Mouse (Mus musculus): ENCODE results near the gene Bcat2. TPM values are rescaled to one million over a fixed set of nuclear protein-coding genes. Genes with fewer than 3 reads are reported as not detected.

Bcat2 gene
- polyA plus RNA-seq, 1 experiment from 2014 or later: 18.9 TPM

GRCm38 (mm10) chr7:45568601-45569473 is 1.1 kb upstream of the Bcat2 start:
- Histone ChIP-seq H3K9ac (peak overlapping the region; percentile 32), H3K4me1 (peaks cover 30% of the 10 kb centered on the region), H3K9me3 (replicated peaks) (no peaks in the 10 kb centered on the region), H3K36me3 (ENCODE audit: poor library complexity, severe bottlenecking) (no peaks in the 10 kb centered on the region), H3K4me3 (peak overlapping the region; percentile 48), H3K4me2 (peak overlapping the region; percentile 81), H3K27me3 (0 out of 2 replicates have a peak, but pooled peaks cover 3% of the 10 kb centered on the region), H3K27ac (peak overlapping the region; percentile 51; the same call in 1 of the 2 replicates)
- ATAC-seq: no peak
- WGBS: 78% methylated on average over 10 of the region's 10 CpGs

GRCm38 (mm10) chr7:45571966-45572365 is 2.0 kb downstream of the Bcat2 start:
- no peak overlapping the region for H3K9ac ChIP-seq
- H3K27me3 ChIP-seq: no peaks in the 10 kb centered on the region
- ATAC-seq: no peak
- peak overlapping the region; percentile 77; the same call in 1 of the 2 replicates for H3K4me2 ChIP-seq
- 59% methylated on average over 1 of the region's 1 CpGs for WGBS
- no peak overlapping the region for H3K4me3 ChIP-seq
- peaks cover 30% of the 10 kb centered on the region for H3K4me1 ChIP-seq
- peaks cover 14% of the 10 kb centered on the region for H3K36me3 ChIP-seq (ENCODE audit: poor library complexity, severe bottlenecking)
- no peaks in the 10 kb centered on the region for H3K9me3 ChIP-seq (replicated peaks)
- H3K27ac ChIP-seq: no peak overlapping the region

GRCm38 (mm10) chr7:45573954-45574353 is 4.0 kb downstream of the Bcat2 start:
- Histone ChIP-seq H3K4me3 (no peak overlapping the region), H3K27me3 (no peaks in the 10 kb centered on the region), H3K9me3 (replicated peaks) (no peaks in the 10 kb centered on the region), H3K36me3 (ENCODE audit: poor library complexity, severe bottlenecking) (peaks cover 26% of the 10 kb centered on the region), H3K4me2 (no peak overlapping the region), H3K27ac (no peak overlapping the region), H3K4me1 (peaks cover 23% of the 10 kb centered on the region), H3K9ac (no peak overlapping the region)
- WGBS: 87% methylated on average over 8 of the region's 8 CpGs
- ATAC-seq: no peak

GRCm38 (mm10) chr7:45574472-45575379 is 4.8 kb downstream of the Bcat2 start:
- Histone ChIP-seq H3K4me2 (no peak overlapping the region), H3K9me3 (replicated peaks) (no peaks in the 10 kb centered on the region), H3K36me3 (ENCODE audit: poor library complexity, severe bottlenecking) (peaks cover 26% of the 10 kb centered on the region), H3K9ac (no peak overlapping the region), H3K4me1 (peaks cover 22% of the 10 kb centered on the region), H3K27me3 (no peaks in the 10 kb centered on the region), H3K27ac (no peak overlapping the region), H3K4me3 (no peak overlapping the region)
- 86% methylated on average over 15 of the region's 15 CpGs for WGBS
- no peak for ATAC-seq

GRCm38 (mm10) chr7:45585923-45586322 is 16.0 kb downstream of the Bcat2 start:
- WGBS: 90% methylated on average over 6 of the region's 6 CpGs
- ATAC-seq: no peak
- peaks cover 6% of the 10 kb centered on the region; the same call in 1 of the 2 replicates for H3K4me1 ChIP-seq

GRCm38 (mm10) chr7:45587631-45588592 is 18.0 kb downstream of the Bcat2 start:
- ATAC-seq: no peak
- WGBS: 94% methylated on average over 23 of the region's 23 CpGs
- no peak overlapping the region for H3K4me2 ChIP-seq
- no peaks in the 10 kb centered on the region for H3K27me3 ChIP-seq
- peaks cover 6% of the 10 kb centered on the region; the same call in 1 of the 2 replicates for H3K4me1 ChIP-seq
- no peak overlapping the region for H3K27ac ChIP-seq
- no peaks in the 10 kb centered on the region for H3K9me3 ChIP-seq (replicated peaks)
- peaks cover 35% of the 10 kb centered on the region for H3K36me3 ChIP-seq (ENCODE audit: poor library complexity, severe bottlenecking)
- no peak overlapping the region for H3K4me3 ChIP-seq
- H3K9ac ChIP-seq: no peak overlapping the region

More at GRCm38 (mm10) chr7:45585923-45586322, 16.0 kb downstream of the Bcat2 start:
- H3K9me3 ChIP-seq (replicated peaks): no peaks in the 10 kb centered on the region
- H3K27ac ChIP-seq: no peak overlapping the region
- no peak overlapping the region for H3K4me2 ChIP-seq
- no peaks in the 10 kb centered on the region for H3K27me3 ChIP-seq
- H3K36me3 ChIP-seq (ENCODE audit: poor library complexity, severe bottlenecking): peaks cover 35% of the 10 kb centered on the region
- H3K9ac ChIP-seq: no peak overlapping the region
- no peak overlapping the region for H3K4me3 ChIP-seq

- H3K4me1 ChIP-seq: peaks cover 6% of the 10 kb centered on the region; the same call in 1 of the 2 replicates
- no peaks in the 10 kb centered on the region for H3K27me3 ChIP-seq
- WGBS: 5% methylated on average over 19 of the region's 19 CpGs
- H3K36me3 ChIP-seq (ENCODE audit: poor library complexity, severe bottlenecking): peaks cover 35% of the 10 kb centered on the region
- peak overlapping the region; percentile 11; the same call in 1 of the 2 replicates for H3K27ac ChIP-seq
- no peaks in the 10 kb centered on the region for H3K9me3 ChIP-seq (replicated peaks)
- peak; percentile 99 for ATAC-seq
- peak overlapping the region; percentile 34 for H3K4me3 ChIP-seq
- peak overlapping the region; percentile 48; the same call in 1 of the 2 replicates for H3K9ac ChIP-seq
- H3K4me2 ChIP-seq: peak overlapping the region; percentile 57
Observed at GRCm38 (mm10) chr7:45589173-45589572, 19.2 kb downstream of the Bcat2 start.

GRCm38 (mm10) chr7:45589898-45590297 is 19.9 kb downstream of the Bcat2 start:
- H3K4me2 ChIP-seq: no peak overlapping the region

GRCm38 (mm10) chr7:45590874-45591273 is 20.9 kb downstream of the Bcat2 start:
- Histone ChIP-seq H3K4me3 (no peak overlapping the region), H3K4me2 (no peak overlapping the region), H3K36me3 (ENCODE audit: poor library complexity, severe bottlenecking) (peaks cover 22% of the 10 kb centered on the region), H3K9ac (no peak overlapping the region), H3K27me3 (no peaks in the 10 kb centered on the region), H3K9me3 (replicated peaks) (no peaks in the 10 kb centered on the region), H3K4me1 (peaks cover 6% of the 10 kb centered on the region; the same call in 1 of the 2 replicates), H3K27ac (no peak overlapping the region)
- WGBS: 64% methylated on average over 3 of the region's 3 CpGs
- ATAC-seq: no peak

More at GRCm38 (mm10) chr7:45589898-45590297, 19.9 kb downstream of the Bcat2 start:
- peaks cover 6% of the 10 kb centered on the region; the same call in 1 of the 2 replicates for H3K4me1 ChIP-seq
- H3K4me3 ChIP-seq: no peak overlapping the region
- 0 out of 2 replicates have a peak overlapping the region, but pooled peaks have one; percentile 48 for H3K9ac ChIP-seq
- H3K36me3 ChIP-seq (ENCODE audit: poor library complexity, severe bottlenecking): peaks cover 31% of the 10 kb centered on the region
- no peaks in the 10 kb centered on the region for H3K27me3 ChIP-seq
- no peak overlapping the region for H3K27ac ChIP-seq
- ATAC-seq: no peak
- 95% methylated on average over 5 of the region's 5 CpGs for WGBS
- no peaks in the 10 kb centered on the region for H3K9me3 ChIP-seq (replicated peaks)

- Histone ChIP-seq H3K4me3 (no peak overlapping the region), H3K27ac (no peak overlapping the region), H3K4me1 (peaks cover 6% of the 10 kb centered on the region; the same call in 1 of the 2 replicates), H3K9me3 (replicated peaks) (no peaks in the 10 kb centered on the region), H3K4me2 (no peak overlapping the region), H3K27me3 (no peaks in the 10 kb centered on the region), H3K36me3 (ENCODE audit: poor library complexity, severe bottlenecking) (peaks cover 12% of the 10 kb centered on the region), H3K9ac (no peak overlapping the region)
- WGBS: 82% methylated on average over 7 of the region's 7 CpGs
- ATAC-seq: no peak
Observed at GRCm38 (mm10) chr7:45591880-45592279, 21.9 kb downstream of the Bcat2 start.
